Mouse (Mus musculus): ENCODE results near the gene Asb18. TPM values are rescaled to one million over a fixed set of nuclear protein-coding genes. Genes with fewer than 3 reads are reported as not detected.

The Asb18 gene
- total RNA-seq, 2 experiments from 2014 or later, result 1.4 to 1.8 TPM

GRCm38 (mm10) chr1:89977261-89977660, 37.2 kb downstream of the Asb18 start:
- intact Hi-C loops (cut with DNase I), result no loop called here
- no peak for DNase-seq (ENCODE audit: extremely low spot score in 1 of 2, low spot score in 2 of 2)

GRCm38 (mm10) chr1:89976411-89976810, 38.1 kb downstream of the Asb18 start:
- DNase-seq (ENCODE audit: extremely low spot score in 1 of 2, low spot score in 2 of 2), result no peak
- intact Hi-C loops (cut with DNase I), result no loop called here

GRCm38 (mm10) chr1:89974541-89974940, 39.9 kb downstream of the Asb18 start:
- DNase-seq (ENCODE audit: extremely low spot score in 1 of 2, low spot score in 2 of 2), result no peak
- intact Hi-C loops (cut with DNase I), result no loop called here

- DNase-seq (ENCODE audit: extremely low spot score in 1 of 2, low spot score in 2 of 2), result no peak
- intact Hi-C loops (cut with DNase I), result no loop called here
Measured at GRCm38 (mm10) chr1:89971848-89972247, 42.6 kb downstream of the Asb18 start.

- DNase-seq (ENCODE audit: extremely low spot score in 1 of 2, low spot score in 2 of 2), result no peak
- intact Hi-C loops (cut with DNase I), result no loop called here
Measured at GRCm38 (mm10) chr1:89969714-89970110, 44.8 kb downstream of the Asb18 start.

GRCm38 (mm10) chr1:89969072-89969713, 45.3 kb downstream of the Asb18 start:
- intact Hi-C loops (cut with DNase I), result no loop called here
- no peak for DNase-seq (ENCODE audit: extremely low spot score in 1 of 2, low spot score in 2 of 2)

GRCm38 (mm10) chr1:89968111-89968851, 46.2 kb downstream of the Asb18 start:
- DNase-seq (ENCODE audit: extremely low spot score in 1 of 2, low spot score in 2 of 2), result peak in 1 of 2 experiments; percentile 77
- intact Hi-C loops (cut with DNase I), result no loop called here

GRCm38 (mm10) chr1:89967585-89967984, 46.9 kb downstream of the Asb18 start:
- no peak for DNase-seq (ENCODE audit: extremely low spot score in 1 of 2, low spot score in 2 of 2)
- intact Hi-C loops (cut with DNase I), result no loop called here

- DNase-seq (ENCODE audit: extremely low spot score in 1 of 2, low spot score in 2 of 2), result no peak
- intact Hi-C loops (cut with DNase I), result no loop called here
Measured at GRCm38 (mm10) chr1:89964426-89964825, 50.0 kb downstream of the Asb18 start.

GRCm38 (mm10) chr1:89963296-89963695, 51.2 kb downstream of the Asb18 start:
- intact Hi-C loops (cut with DNase I), result no loop called here
- DNase-seq (ENCODE audit: extremely low spot score in 1 of 2, low spot score in 2 of 2), result no peak

GRCm38 (mm10) chr1:89962092-89962491, 52.4 kb downstream of the Asb18 start:
- intact Hi-C loops (cut with DNase I), result no loop called here
- DNase-seq (ENCODE audit: extremely low spot score in 1 of 2, low spot score in 2 of 2), result no peak

GRCm38 (mm10) chr1:89959393-89959792, 55.1 kb downstream of the Asb18 start:
- intact Hi-C loops (cut with DNase I), result no loop called here
- no peak for DNase-seq (ENCODE audit: extremely low spot score in 1 of 2, low spot score in 2 of 2)

- peak in 1 of 2 experiments; percentile 74 for DNase-seq (ENCODE audit: extremely low spot score in 1 of 2, low spot score in 2 of 2)
- intact Hi-C loops (cut with DNase I), result loop anchor here (2.0 to 10.0 kb wide), 3 partner anchors 276 to 652 kb away; no protein-coding TSS in a partner anchor
Measured at GRCm38 (mm10) chr1:89943202-89943601, 71.3 kb downstream of the Asb18 start.

- no peak for DNase-seq (ENCODE audit: extremely low spot score in 1 of 2, low spot score in 2 of 2)
- intact Hi-C loops (cut with DNase I), result loop anchor here (2.0 to 10.0 kb wide), 3 partner anchors 275 to 652 kb away; no protein-coding TSS in a partner anchor
Measured at GRCm38 (mm10) chr1:89942395-89942976, 72.0 kb downstream of the Asb18 start.

- intact Hi-C loops (cut with DNase I), result loop anchor here (2.0 to 10.0 kb wide), 3 partner anchors 275 to 653 kb away; no protein-coding TSS in a partner anchor
- peak in 1 of 2 experiments; percentile 56 for DNase-seq (ENCODE audit: extremely low spot score in 1 of 2, low spot score in 2 of 2)
Measured at GRCm38 (mm10) chr1:89941701-89942381, 72.6 kb downstream of the Asb18 start.

- DNase-seq (ENCODE audit: extremely low spot score in 1 of 2, low spot score in 2 of 2), result no peak
Measured at GRCm38 (mm10) chr1:89940961-89941524, 73.4 kb downstream of the Asb18 start.

GRCm38 (mm10) chr1:89939981-89940726, 74.3 kb downstream of the Asb18 start:
- intact Hi-C loops (cut with DNase I), result loop anchor here (5.0 to 10.0 kb wide), 2 partner anchors 273 to 655 kb away; no protein-coding TSS in a partner anchor
- peak in 1 of 2 experiments; percentile 82 for DNase-seq (ENCODE audit: extremely low spot score in 1 of 2, low spot score in 2 of 2)

More at GRCm38 (mm10) chr1:89940961-89941524, 73.4 kb downstream of the Asb18 start:
- intact Hi-C loops (cut with DNase I), result loop anchor here (5.0 to 10.0 kb wide), 2 partner anchors 274 to 654 kb away; no protein-coding TSS in a partner anchor

GRCm38 (mm10) chr1:89939596-89939960, 74.9 kb downstream of the Asb18 start:
- intact Hi-C loops (cut with DNase I), result no loop called here
- no peak for DNase-seq (ENCODE audit: extremely low spot score in 1 of 2, low spot score in 2 of 2)

Measured in left cerebral cortex, postnatal 10 days (tissue).